Mouse (Mus musculus) midbrain, embryonic 15.5 days (tissue): ENCODE measurements around the gene Frs2. TPM values are rescaled to one million over a fixed set of nuclear protein-coding genes. Genes with fewer than 3 reads are reported as not detected.

ENCODE experiments used
- polyA plus RNA-seq: library from polyadenylated mRNA; unstranded; fragments of >200 nt; fragmentation: Nextera tagmentation; extraction: Ambion mirVana; gene quantifications from 2 replicates; pipeline ENCODE4 v1.2.1, GENCODE M21; 2015

Gene Frs2
- polyA plus RNA-seq, 1 experiment from 2014 or later, result 22.0 TPM

Other genes starting within 250 kb of the Frs2 start
- 41.8 and 42.8 TPM in 2 replicates for gene Rab3ip, start 197.8 kb downstream of the Frs2 start, polyA plus RNA-seq
- not detected in 2 replicates for gene Gm10271, start 175.9 kb downstream of the Frs2 start, polyA plus RNA-seq
- 0.10 TPM in 1 of 2 replicates, not detected in the other for gene Best3, start 162.2 kb downstream of the Frs2 start, polyA plus RNA-seq
- 0.19 TPM in 1 of 2 replicates, not detected in the other for gene Lrrc10, start 103.2 kb downstream of the Frs2 start, polyA plus RNA-seq
- 240 and 244 TPM in 2 replicates for gene Cct2, start 84.7 kb downstream of the Frs2 start, polyA plus RNA-seq
- 111 and 116 TPM in 2 replicates for gene Yeats4, start 76.0 kb upstream of the Frs2 start, polyA plus RNA-seq
- gene 9530003J23Rik, start 90.2 kb upstream of the Frs2 start, polyA plus RNA-seq, result not detected in 2 replicates
- 27.2 and 32.0 TPM in 2 replicates for gene Lyz2, start 133.8 kb upstream of the Frs2 start, polyA plus RNA-seq
- not detected in 2 replicates for gene Lyz1, start 144.3 kb upstream of the Frs2 start, polyA plus RNA-seq
- gene Cpsf6, start 231.5 kb upstream of the Frs2 start, polyA plus RNA-seq, result 148 and 154 TPM in 2 replicates